Mouse (Mus musculus): Measurements from ENCODE around the gene Pgs1.

Pgs1 gene

GRCm38 (mm10) chr11:117986126-117987031 is at the start of gene Pgs1:
Gene Pgs1, plus strand, starts transcription at chr11:117986292.
- peak; percentile 89 for DNase-seq (ENCODE audit: low read depth, low spot score)

- no peak for DNase-seq (ENCODE audit: low read depth, low spot score)
Observed at GRCm38 (mm10) chr11:117939004-117939730, 46.9 kb upstream of the Pgs1 start.

GRCm38 (mm10) chr11:117939741-117940285 is 46.3 kb upstream of the Pgs1 start:
- peak; percentile 79 for DNase-seq (ENCODE audit: low read depth, low spot score)

GRCm38 (mm10) chr11:117940881-117941280 is 45.2 kb upstream of the Pgs1 start:
- no peak for DNase-seq (ENCODE audit: low read depth, low spot score)

- DNase-seq (ENCODE audit: low read depth, low spot score) = no peak
Observed at GRCm38 (mm10) chr11:117941325-117941834, 44.7 kb upstream of the Pgs1 start.

GRCm38 (mm10) chr11:117941848-117942247 is 44.2 kb upstream of the Pgs1 start:
- peak; percentile 74 for DNase-seq (ENCODE audit: low read depth, low spot score)

GRCm38 (mm10) chr11:117946195-117946979 is 39.7 kb upstream of the Pgs1 start:
- DNase-seq (ENCODE audit: low read depth, low spot score) = no peak

- no peak for DNase-seq (ENCODE audit: low read depth, low spot score)
Observed at GRCm38 (mm10) chr11:117946996-117947419, 39.1 kb upstream of the Pgs1 start.

GRCm38 (mm10) chr11:117949392-117950091 is 36.5 kb upstream of the Pgs1 start:
- peak; percentile 89 for DNase-seq (ENCODE audit: low read depth, low spot score)

GRCm38 (mm10) chr11:117951391-117951790 is 34.7 kb upstream of the Pgs1 start:
- no peak for DNase-seq (ENCODE audit: low read depth, low spot score)

GRCm38 (mm10) chr11:117952174-117952933 is 33.7 kb upstream of the Pgs1 start:
- DNase-seq (ENCODE audit: low read depth, low spot score) = no peak

GRCm38 (mm10) chr11:117954094-117954493 is 32.0 kb upstream of the Pgs1 start:
- no peak for DNase-seq (ENCODE audit: low read depth, low spot score)

GRCm38 (mm10) chr11:117954819-117955218 is 31.3 kb upstream of the Pgs1 start:
- DNase-seq (ENCODE audit: low read depth, low spot score) = no peak

GRCm38 (mm10) chr11:117955621-117956020 is 30.5 kb upstream of the Pgs1 start:
- no peak for DNase-seq (ENCODE audit: low read depth, low spot score)

- no peak for DNase-seq (ENCODE audit: low read depth, low spot score)
Observed at GRCm38 (mm10) chr11:117958197-117958596, 27.9 kb upstream of the Pgs1 start.

- no peak for DNase-seq (ENCODE audit: low read depth, low spot score)
Observed at GRCm38 (mm10) chr11:117959166-117959565, 26.9 kb upstream of the Pgs1 start.

- no peak for DNase-seq (ENCODE audit: low read depth, low spot score)
Observed at GRCm38 (mm10) chr11:117959741-117960381, 26.2 kb upstream of the Pgs1 start.

- DNase-seq (ENCODE audit: low read depth, low spot score) = no peak
Observed at GRCm38 (mm10) chr11:117960601-117961000, 25.5 kb upstream of the Pgs1 start.
